Mouse (Mus musculus): ENCODE measurements at regions not wholly inside any gene's neighbourhood (a gene's known extent, or its start where the extent isn't known, plus 50 kb on each side); places are given as distances from the start of the nearest gene placed in this dataset.

- peak; percentile 69 for DNase-seq
Observed at GRCm38 (mm10) chr10:117940441-117941265, 94.8 kb upstream of the Rap1b start.

GRCm38 (mm10) chr10:117941266-117941651, 95.4 kb upstream of the Rap1b start:
- no peak for DNase-seq

- no peak for DNase-seq
Observed at GRCm38 (mm10) chr10:117943702-117944307, 98.0 kb upstream of the Rap1b start.

- DNase-seq = no peak
Observed at GRCm38 (mm10) chr10:117947191-117947590, 101.4 kb upstream of the Rap1b start.

- no peak for DNase-seq
Observed at GRCm38 (mm10) chr10:117947911-117948310, 102.1 kb upstream of the Rap1b start.

GRCm38 (mm10) chr10:117952116-117953025, 106.5 kb upstream of the Rap1b start:
- DNase-seq = no peak

- DNase-seq = no peak
Observed at GRCm38 (mm10) chr10:117953026-117953711, 107.3 kb upstream of the Rap1b start.

- DNase-seq = no peak
Observed at GRCm38 (mm10) chr10:117956174-117956950, 110.5 kb upstream of the Rap1b start.

GRCm38 (mm10) chr10:117974706-117975105, 128.9 kb upstream of the Rap1b start:
- DNase-seq = no peak

- DNase-seq = no peak
Observed at GRCm38 (mm10) chr10:117975467-117975866, 129.6 kb upstream of the Rap1b start.

GRCm38 (mm10) chr10:117979091-117979490, 133.3 kb upstream of the Rap1b start:
- DNase-seq = no peak

- DNase-seq = peak; percentile 72
Observed at GRCm38 (mm10) chr10:117982611-117983210, 136.9 kb upstream of the Rap1b start.

GRCm38 (mm10) chr10:117983271-117983670, 137.4 kb upstream of the Rap1b start:
- DNase-seq = peak; percentile 24

- peak; percentile 20 for DNase-seq
Observed at GRCm38 (mm10) chr10:117984784-117985602, 139.2 kb upstream of the Rap1b start.

GRCm38 (mm10) chr10:117987620-117988019, 141.8 kb upstream of the Rap1b start:
- DNase-seq = no peak

GRCm38 (mm10) chr10:117988076-117988475, 142.2 kb upstream of the Rap1b start:
- DNase-seq = no peak

GRCm38 (mm10) chr10:117991176-117991575, 145.3 kb upstream of the Rap1b start:
- DNase-seq = peak; percentile 54

- no peak for DNase-seq
Observed at GRCm38 (mm10) chr10:117992317-117992716, 146.5 kb upstream of the Rap1b start.

GRCm38 (mm10) chr10:117993809-117994208, 147.8 kb upstream of the Mdm1 start:
- DNase-seq = no peak

- peak; percentile 82 for DNase-seq
Observed at GRCm38 (mm10) chr10:117994768-117995167, 146.8 kb upstream of the Mdm1 start.

- no peak for DNase-seq
Observed at GRCm38 (mm10) chr10:117997796-117998195, 143.8 kb upstream of the Mdm1 start.

Data from kidney, adult 9 months (tissue).